Mouse (Mus musculus) forebrain, postnatal 0 days (tissue): ENCODE data around the gene Polr2m. TPM values are rescaled to one million over a fixed set of nuclear protein-coding genes. Genes with fewer than 3 reads are reported as not detected.
A peak's percentile ranks its signal among the peaks of the same experiment; 100 is the strongest.
"Not testable (repeated sequence)": the region's sequence is repeated elsewhere in the genome, so short reads cannot be mapped to it uniquely, and the experiment has no call there.

ENCODE experiments used
- ATAC-seq: fragments of 200-750 bp; cut with Nextera tagmentation; 2 replicates; pipeline ENCODE4 v1.8.0; 2017; ENCODE audit warnings: mild to moderate bottlenecking, moderate library complexity
- DNase-seq: peaks from one replicate; pipeline ENCODE4 v3.0.0-alpha.2; 2015
- H3K27ac ChIP-seq: fragments of 300-500 bp; sonication (generic); 2 replicates; pipeline ENCODE4 v1.5.1; 2014; ENCODE audit warnings: low read depth, mild to moderate bottlenecking, antibody characterized with exemption, low read length, moderate library complexity, mixed read lengths
- H3K27me3 ChIP-seq: fragments of 300-500 bp; sonication (generic); 2 replicates; pipeline ENCODE4 v1.6.1; 2014; ENCODE audit warnings: mild to moderate bottlenecking, low read length, mixed read lengths; ENCODE audit not compliant: insufficient read depth
- H3K36me3 ChIP-seq: fragments of 300-500 bp; sonication (generic); 2 replicates; pipeline ENCODE4 v1.6.1; 2014; ENCODE audit warnings: mild to moderate bottlenecking, moderate library complexity; ENCODE audit not compliant: insufficient read depth
- H3K4me1 ChIP-seq: fragments of 300-500 bp; sonication (generic); 2 replicates; pipeline ENCODE4 v1.6.1; 2014; ENCODE audit warnings: antibody characterized with exemption; ENCODE audit not compliant: insufficient read depth
- H3K4me2 ChIP-seq: fragments of 300-500 bp; sonication (generic); 2 replicates; pipeline ENCODE4 v1.6.1; 2014; ENCODE audit warnings: low read depth, mild to moderate bottlenecking, moderate library complexity
- H3K4me3 ChIP-seq: fragments of 300-500 bp; sonication (generic); 2 replicates; pipeline ENCODE4 v1.5.1; 2014; ENCODE audit warnings: low read depth, low read length, mixed read lengths
- H3K9ac ChIP-seq: fragments of 300-500 bp; sonication (generic); 2 replicates; pipeline ENCODE4 v1.6.1; 2014; ENCODE audit warnings: mild to moderate bottlenecking
- H3K9me3 ChIP-seq: fragments of 300-500 bp; sonication (generic); 2 replicates; pipeline ENCODE4 v1.6.1; 2016; ENCODE audit warnings: low read length
- CTCF ChIP-seq: sonication (generic); IDR thresholded peaks from 2 replicates; pipeline ENCODE4 v1.5.1; 2016; ENCODE audit warnings: antibody characterized with exemption, control low read depth, low read depth
- WGBS: fragments of 180-500 bp; shearing (Covaris S2); extraction: QIAGEN DNeasy Blood & Tissue Kit; methylation state at CpG from one replicate; pipeline ENCODE4 v1.1.7; 2014; 5-methylcytosine and 5-hydroxymethylcytosine counted together
- polyA plus RNA-seq: library from polyadenylated mRNA; unstranded; fragments of >200 nt; fragmentation: Nextera tagmentation; extraction: Ambion mirVana; gene quantifications from 2 replicates; pipeline ENCODE4 v1.2.1, GENCODE M21; 2015
- total RNA-seq: library from RNA; depleted of rRNA; stranded (reverse); fragments of >200 nt; gene quantifications from 2 replicates; pipeline ENCODE4 v1.2.3, GENCODE M21; 2014

Gene Polr2m
- total and polyA plus RNA-seq, 2 experiments from 2014 or later, result 218 to 279 TPM

- WGBS, result 45% methylated on average over 7 of the region's 7 CpGs
- DNase-seq (no peak), ATAC-seq (0 out of 2 replicates have a peak, but pooled peaks have one; percentile 9)
- Histone ChIP-seq H3K27me3 (no peaks in the 10 kb centered on the region), H3K4me3 (peak overlapping the region; percentile 99), H3K9me3 (no peaks in the 10 kb centered on the region), H3K36me3 (peaks cover 23% of the 10 kb centered on the region), H3K9ac (peak overlapping the region; percentile 97; the same call in 1 of the 2 replicates), H3K4me2 (peak overlapping the region; percentile 72), H3K27ac (peak overlapping the region; percentile 92), H3K4me1 (peaks cover 8% of the 10 kb centered on the region; the same call in 1 of the 2 replicates)
- TF ChIP-seq CTCF, result no peak
These were observed 392 bp upstream of the Polr2m start for GRCm38 (mm10) chr9:71486127-71486526.

DNA sequence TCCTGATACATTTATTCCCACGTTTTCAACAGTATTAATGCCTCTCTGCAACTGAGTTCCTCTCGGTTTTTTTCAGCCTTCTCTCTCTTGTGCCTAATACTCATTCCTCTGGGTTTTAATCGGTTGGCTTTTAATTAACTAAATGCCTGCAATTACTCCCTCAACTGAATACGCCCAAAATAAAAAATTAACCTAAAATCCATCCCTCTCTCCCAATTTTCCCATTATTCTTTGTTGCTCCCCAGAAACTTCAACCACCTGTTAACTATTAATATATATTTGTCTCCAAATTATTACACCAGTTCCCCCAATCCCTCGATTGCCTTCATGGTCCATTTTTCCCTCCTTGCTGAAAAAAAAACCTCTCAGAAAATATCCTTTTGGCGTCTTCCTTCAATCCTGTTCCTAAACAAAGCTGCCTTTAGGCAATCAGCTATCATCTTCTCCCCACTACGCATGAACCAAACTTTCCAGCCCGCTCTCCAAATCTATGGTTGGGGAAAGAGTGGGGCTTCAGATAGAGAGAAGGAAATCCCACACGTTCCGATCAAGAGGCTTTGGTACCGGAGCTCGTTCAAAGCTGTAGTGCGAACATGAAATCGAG is 762 bp downstream of the Polr2m start:
- Histone ChIP-seq H3K4me2 (peak overlapping the region; percentile 72), H3K9ac (peak overlapping the region; percentile 97), H3K9me3 (no peaks in the 10 kb centered on the region), H3K36me3 (peaks cover 35% of the 10 kb centered on the region), H3K4me3 (peak overlapping the region; percentile 99), H3K27ac (peak overlapping the region; percentile 92), H3K27me3 (no peaks in the 10 kb centered on the region), H3K4me1 (peaks cover 8% of the 10 kb centered on the region; the same call in 1 of the 2 replicates)
- no peak for ATAC-seq
- under 1% methylated on average over 14 of the region's 14 CpGs for WGBS
- DNase-seq, result no peak
- TF ChIP-seq CTCF, result no peak

DNA sequence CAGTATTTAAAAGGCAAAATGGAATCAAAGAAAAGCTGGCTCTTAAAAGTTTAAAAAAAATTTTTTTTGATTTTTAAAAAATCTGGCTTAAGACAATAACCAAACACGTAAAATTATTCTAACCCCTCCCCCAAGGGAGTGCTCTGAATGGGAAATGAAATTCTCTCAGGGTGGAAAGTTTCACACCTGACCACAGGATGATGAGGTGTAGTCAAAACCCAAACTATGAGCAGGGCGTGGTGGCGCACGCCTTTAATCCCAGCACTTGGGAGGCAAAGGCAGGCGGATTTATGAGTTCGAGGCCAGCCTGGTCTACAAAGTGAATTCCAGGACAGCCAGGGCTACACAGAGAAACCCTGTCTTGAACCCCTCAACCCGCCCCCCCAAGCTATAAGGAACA is 1.9 kb downstream of the Polr2m start:
- 0 out of 2 replicates have a peak overlapping the region, but pooled peaks have one; percentile 72 for H3K4me2 ChIP-seq

DNA sequence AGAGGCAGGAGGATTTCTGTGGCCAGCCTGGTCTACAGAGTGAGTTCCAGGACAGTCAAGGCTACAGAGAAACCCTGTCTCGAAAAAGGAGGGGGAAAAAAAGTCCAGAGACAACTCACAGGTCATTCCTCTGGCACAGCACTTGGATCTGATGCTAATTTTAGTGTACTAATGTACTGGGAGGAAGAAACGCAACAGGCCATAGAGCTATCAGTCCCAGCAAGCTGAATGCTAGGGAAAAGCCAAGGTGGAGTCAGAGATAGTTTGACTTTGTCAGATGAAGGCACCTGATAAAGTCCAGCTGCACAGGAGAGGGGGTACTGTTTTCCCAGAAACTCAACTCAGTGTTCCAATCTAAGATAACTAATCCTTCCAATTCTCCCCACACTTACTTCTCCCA is 5.4 kb downstream of the Polr2m start:
- TF ChIP-seq CTCF, result no peak
- no peak for DNase-seq
- no peak overlapping the region for H3K27ac ChIP-seq
- no peak overlapping the region for H3K4me3 ChIP-seq
- WGBS, result 96% methylated on average over 2 of the region's 2 CpGs
- H3K9ac ChIP-seq, result no peak overlapping the region
- no peaks in the 10 kb centered on the region for H3K27me3 ChIP-seq
- H3K4me2 ChIP-seq, result no peak overlapping the region
- H3K36me3 ChIP-seq, result peaks cover 72% of the 10 kb centered on the region
- no peaks in the 10 kb centered on the region for H3K9me3 ChIP-seq
- no peak for ATAC-seq
- H3K4me1 ChIP-seq, result peaks cover 8% of the 10 kb centered on the region; the same call in 1 of the 2 replicates

More for the DNA sequence above, 1.9 kb downstream of the Polr2m start:
- not testable (repeated sequence) for H3K27ac ChIP-seq, H3K4me3 ChIP-seq, DNase-seq, ATAC-seq, H3K27me3 ChIP-seq, H3K4me1 ChIP-seq, H3K9me3 ChIP-seq, H3K9ac ChIP-seq
- H3K36me3 ChIP-seq, result peaks cover 46% of the 10 kb centered on the region
- whole genome bisulfite sequencing, result 91% methylated on average over 7 of the region's 7 CpGs

DNA sequence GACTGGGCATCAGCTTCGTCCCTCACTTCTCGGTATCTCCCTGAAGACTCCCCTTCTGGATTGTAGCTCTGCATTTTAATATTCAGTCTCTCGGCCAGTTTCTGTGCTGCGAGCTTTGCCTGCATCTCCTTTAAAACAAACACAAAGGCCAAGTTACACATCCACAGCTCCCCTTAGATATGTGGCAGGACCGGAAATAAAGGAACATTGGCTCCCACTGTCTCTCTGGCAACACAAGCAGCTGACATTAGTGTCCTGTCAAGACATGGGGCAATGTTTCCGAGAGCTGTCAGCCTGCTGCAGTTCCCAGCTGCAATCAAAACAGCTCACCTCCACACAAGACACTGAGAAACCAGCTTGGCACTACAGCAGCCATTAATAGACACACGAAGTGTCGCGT is 6.3 kb downstream of the Polr2m start:
- TF ChIP-seq CTCF, result no peak
- ATAC-seq, result no peak

DNA sequence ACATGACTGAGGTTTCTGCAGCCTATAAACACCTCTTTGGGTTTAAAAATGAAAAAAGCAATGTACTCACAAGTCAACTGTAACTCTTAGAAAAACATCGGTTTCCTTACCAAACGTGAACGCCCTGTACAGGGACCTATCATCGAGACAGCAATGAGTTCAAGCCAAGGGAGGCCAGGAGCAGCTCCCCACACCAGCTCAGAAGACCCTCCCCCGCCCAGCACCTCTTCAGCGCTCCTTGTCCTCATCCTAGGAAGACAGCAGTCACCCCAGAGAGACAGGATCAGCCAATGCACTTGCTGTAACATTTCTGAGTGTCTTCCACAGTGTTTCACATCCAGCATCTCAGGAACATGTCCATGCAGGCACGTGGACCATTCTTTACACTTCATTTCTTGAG is 7.1 kb downstream of the Polr2m start:
- H3K27ac ChIP-seq, result no peak overlapping the region
- 96% methylated on average over 7 of the region's 7 CpGs for WGBS
- TF ChIP-seq CTCF, result no peak
- H3K4me1 ChIP-seq, result no peaks in the 10 kb centered on the region
- H3K4me3 ChIP-seq, result no peak overlapping the region
- DNase-seq (no peak), ATAC-seq (no peak)
- H3K36me3 ChIP-seq, result peaks cover 83% of the 10 kb centered on the region
- no peak overlapping the region for H3K4me2 ChIP-seq
- H3K9ac ChIP-seq, result no peak overlapping the region
- no peaks in the 10 kb centered on the region for H3K9me3 ChIP-seq
- no peaks in the 10 kb centered on the region for H3K27me3 ChIP-seq

More for the DNA sequence above, 6.3 kb downstream of the Polr2m start:
- H3K9ac ChIP-seq, result no peak overlapping the region
- H3K36me3 ChIP-seq, result peaks cover 79% of the 10 kb centered on the region
- no peak overlapping the region for H3K4me3 ChIP-seq
- WGBS, result 97% methylated on average over 9 of the region's 9 CpGs
- no peaks in the 10 kb centered on the region for H3K9me3 ChIP-seq
- DNase-seq, result no peak
- H3K27ac ChIP-seq, result no peak overlapping the region
- no peak overlapping the region for H3K4me2 ChIP-seq
- no peaks in the 10 kb centered on the region for H3K27me3 ChIP-seq
- H3K4me1 ChIP-seq, result peaks cover 5% of the 10 kb centered on the region; the same call in 1 of the 2 replicates

GRCm38 (mm10) chr9:71476601-71477000 is 9.1 kb downstream of the Polr2m start:
- Histone ChIP-seq H3K4me2 (no peak overlapping the region), H3K9ac (no peak overlapping the region), H3K9me3 (no peaks in the 10 kb centered on the region), H3K4me1 (no peaks in the 10 kb centered on the region), H3K27ac (no peak overlapping the region), H3K27me3 (no peaks in the 10 kb centered on the region), H3K36me3 (peaks cover 65% of the 10 kb centered on the region), H3K4me3 (no peak overlapping the region)
- TF ChIP-seq CTCF, result no peak
- DNase-seq (no peak), ATAC-seq (no peak)
- WGBS, result 97% methylated on average over 3 of the region's 3 CpGs
